Mouse (Mus musculus) frontal cortex, postnatal 25 days (tissue): ENCODE results near the gene Zfp553.

Source experiments
- DNase-seq, 2 experiments: peaks; one replicate each; pipeline ENCODE4 v3.0.0; 2022; ENCODE audit warnings: low spot score in 2 of 2

Zfp553 gene

GRCm38 (mm10) chr7:127271093-127271492, 38.2 kb downstream of the Zfp553 start:
- no peak for DNase-seq

- DNase-seq = no peak
These were observed 39.7 kb downstream of the Zfp553 start for GRCm38 (mm10) chr7:127272566-127272965.

- DNase-seq = peak in 1 of 2 experiments; percentile 32
These were observed 40.5 kb downstream of the Zfp553 start for GRCm38 (mm10) chr7:127273118-127273923.

- DNase-seq = peak; percentile 97 to 99
These were observed 41.3 kb downstream of the Zfp553 start, which contains the start of gene Sephs2 for GRCm38 (mm10) chr7:127273925-127274789. Gene Sephs2, minus strand, starts transcription at chr7:127274055.

GRCm38 (mm10) chr7:127276519-127276961, 43.7 kb downstream of the Zfp553 start:
- no peak for DNase-seq

- DNase-seq = no peak
These were observed 45.5 kb downstream of the Zfp553 start for GRCm38 (mm10) chr7:127278311-127278710.

GRCm38 (mm10) chr7:127280092-127280491, 47.2 kb downstream of the Zfp553 start:
- DNase-seq = no peak

- DNase-seq = no peak
These were observed 48.3 kb downstream of the Zfp553 start for GRCm38 (mm10) chr7:127281114-127281513.

GRCm38 (mm10) chr7:127282190-127282589, 49.3 kb downstream of the Zfp553 start:
- DNase-seq = no peak

- no peak for DNase-seq
These were observed 52.3 kb downstream of the Zfp553 start for GRCm38 (mm10) chr7:127285154-127285553.
